Mouse (Mus musculus) lung, adult 2 months (tissue): ENCODE results near the gene Larp1b. TPM values are rescaled to one million over a fixed set of nuclear protein-coding genes. Genes with fewer than 3 reads are reported as not detected.
A peak's percentile ranks its signal among the peaks of the same experiment; 100 is the strongest.
"Not testable (repeated sequence)": the region's sequence is repeated elsewhere in the genome, so short reads cannot be mapped to it uniquely, and the experiment has no call there.

Experiments used
- DNase-seq: peaks from one replicate; pipeline ENCODE4 v3.0.0; 2022
- H3K4me1 ChIP-seq: fragments of 200-500 bp; 2 replicates; pipeline ENCODE4 v1.6.1; 2011; ENCODE audit warnings: low read length; ENCODE audit not compliant: control insufficient read depth, insufficient read depth
- H3K4me3 ChIP-seq: fragments of 200-500 bp; replicated peaks from 2 replicates; pipeline ENCODE3; 2011; ENCODE audit warnings: low read depth, mild to moderate bottlenecking, control low read depth, low read length; ENCODE audit errors: extremely low read depth
- CTCF ChIP-seq: fragments of 200-500 bp; IDR thresholded peaks from 2 replicates; pipeline ENCODE4 v1.5.1; 2011; ENCODE audit warnings: mild to moderate bottlenecking, low read length, control low read depth; ENCODE audit not compliant: insufficient read depth
- POLR2A ChIP-seq: fragments of 200-500 bp; IDR thresholded peaks from 2 replicates; pipeline ENCODE4 v1.6.1; 2011; ENCODE audit warnings: low read depth, mild to moderate bottlenecking, control low read depth, low read length, borderline replicate concordance; ENCODE audit errors: extremely low read depth
- WGBS: fragments of 180-500 bp; shearing (Covaris S2); methylation state at CpG from one replicate; pipeline ENCODE4 v1.1.7; 2018; 5-methylcytosine and 5-hydroxymethylcytosine counted together
- polyA plus RNA-seq: library from polyadenylated mRNA; depleted of rRNA; stranded (reverse); fragments of >200 nt; gene quantifications from 2 replicates; pipeline ENCODE4 v1.2.3, GENCODE M21; 2012; rRNA removed

Gene Larp1b
- 3.7 and 4.4 TPM in 2 replicates for polyA plus RNA-seq

- Histone ChIP-seq H3K4me3 (peak within 1 kb of the TSS; percentile 81), H3K4me1 (no peaks in the 10 kb centered on the region; the same call in 1 of the 2 replicates)
- DNase-seq = peak; percentile 100
- TF ChIP-seq POLR2A (peak; percentile 75; the same call in 1 of the 2 replicates), CTCF (no peak)
- WGBS = under 1% methylated on average over 64 of the region's 66 CpGs
These were observed at the start of gene Larp1b for GRCm38 (mm10) chr3:40949170-40949902. TSS of gene Larp1b (plus strand) at chr3:40949828.

GRCm38 (mm10) chr3:40902443-40902842, 47.2 kb upstream of the Larp1b start, which contains the start of gene 1700034I23Rik:
TSS of gene 1700034I23Rik (minus strand) at chr3:40902543.
- not testable (repeated sequence) for DNase-seq, H3K4me1 ChIP-seq, H3K4me3 ChIP-seq
- 98% methylated on average over 7 of the region's 10 CpGs for WGBS

GRCm38 (mm10) chr3:40938189-40938588, 11.4 kb upstream of the Larp1b start:
- no peaks in the 10 kb centered on the region for H3K4me1 ChIP-seq
- WGBS = 62% methylated on average over 5 of the region's 5 CpGs
- no peak for TF ChIP-seq POLR2A
- TF ChIP-seq CTCF = no peak
- H3K4me3 ChIP-seq = no peak overlapping the region
- DNase-seq = no peak

- TF ChIP-seq POLR2A (no peak), CTCF (no peak)
- no peak overlapping the region for H3K4me3 ChIP-seq
- no peak for DNase-seq
- 95% methylated on average over 4 of the region's 4 CpGs for WGBS
- no peaks in the 10 kb centered on the region for H3K4me1 ChIP-seq
These were observed 11.0 kb upstream of the Larp1b start for GRCm38 (mm10) chr3:40938592-40938991.

- Histone ChIP-seq H3K4me1 (no peaks in the 10 kb centered on the region), H3K4me3 (no peak overlapping the region)
- DNase-seq = no peak
- TF ChIP-seq POLR2A (no peak), CTCF (no peak)
These were observed 10.6 kb upstream of the Larp1b start for GRCm38 (mm10) chr3:40939019-40939418.

DNA sequence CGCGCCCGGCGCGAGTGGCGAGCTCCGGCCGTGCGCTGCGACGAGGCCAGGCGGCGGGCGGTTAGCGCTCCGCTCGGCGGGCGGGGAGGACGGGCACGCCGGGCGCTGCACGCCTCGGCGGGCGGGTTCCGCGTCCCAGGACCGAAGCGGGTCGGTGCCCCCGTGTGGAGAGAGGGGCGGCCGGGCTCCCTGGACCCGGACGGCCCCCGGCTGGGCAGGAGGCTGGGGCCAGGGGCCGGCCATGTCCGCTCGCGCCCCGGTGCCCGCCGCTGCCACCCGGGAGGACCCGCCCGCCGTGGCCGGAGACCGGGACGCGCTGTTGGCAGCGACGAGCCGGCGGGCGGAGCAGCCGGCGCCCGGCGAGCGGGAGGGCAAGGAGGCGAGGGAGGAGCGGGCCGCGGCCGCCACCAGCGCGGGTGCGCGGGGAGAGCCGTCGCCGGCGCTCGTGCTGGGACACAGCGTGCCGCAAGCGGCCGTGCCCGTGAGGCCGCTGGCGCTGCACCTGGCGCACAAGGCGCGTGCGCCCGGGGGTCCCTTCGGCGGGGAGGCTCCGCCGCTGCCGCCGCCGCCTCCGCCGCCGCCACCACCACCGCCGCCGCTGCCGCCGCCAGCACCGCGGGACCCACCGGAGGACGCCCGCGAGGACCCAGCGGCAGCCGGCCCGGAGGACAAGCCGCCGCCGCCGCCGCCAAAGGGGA, 424 bp downstream of the Larp1b start:
- peak overlapping the region; percentile 81 for H3K4me3 ChIP-seq
- no peaks in the 10 kb centered on the region; the same call in 1 of the 2 replicates for H3K4me1 ChIP-seq
- TF ChIP-seq POLR2A (no peak), CTCF (no peak)
- under 1% methylated on average over 96 of the region's 118 CpGs for WGBS
- DNase-seq = no peak

DNA sequence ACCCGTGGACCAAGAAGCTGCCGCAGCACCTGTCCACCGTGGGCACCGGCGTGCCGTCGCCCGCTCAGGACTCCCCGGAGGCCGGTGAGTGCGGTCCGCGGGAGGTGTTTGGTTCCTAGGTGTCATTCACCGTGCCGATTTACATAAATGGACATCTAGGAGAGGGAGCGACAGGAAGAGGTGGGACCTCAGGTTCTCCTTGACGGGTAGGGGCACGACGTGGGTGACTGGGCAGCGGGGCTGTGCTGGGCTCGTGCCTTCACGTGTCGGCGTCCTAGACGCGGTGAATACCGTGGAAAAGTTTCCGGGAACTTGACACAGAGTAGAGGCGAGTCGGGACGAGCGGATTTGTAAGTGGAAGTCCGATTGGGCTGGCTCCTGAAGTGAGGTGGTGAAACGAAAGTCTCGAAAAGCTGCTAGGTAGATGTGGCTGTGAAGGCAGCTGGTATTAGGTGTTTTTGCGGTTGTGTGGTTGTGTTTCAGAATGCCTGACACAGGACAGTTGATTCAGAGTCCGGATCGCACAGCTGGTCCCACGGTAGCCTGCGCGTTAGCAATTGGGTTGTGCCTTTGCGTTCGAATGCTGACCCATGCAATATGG, 1.1 kb downstream of the Larp1b start:
- no peaks in the 10 kb centered on the region; the same call in 1 of the 2 replicates for H3K4me1 ChIP-seq
- peak overlapping the region; percentile 81 for H3K4me3 ChIP-seq
- WGBS = under 1% methylated on average over 43 of the region's 43 CpGs
- TF ChIP-seq CTCF = no peak
- TF ChIP-seq POLR2A = peak; percentile 37; the same call in 1 of the 2 replicates
- peak; percentile 72 for DNase-seq

DNA sequence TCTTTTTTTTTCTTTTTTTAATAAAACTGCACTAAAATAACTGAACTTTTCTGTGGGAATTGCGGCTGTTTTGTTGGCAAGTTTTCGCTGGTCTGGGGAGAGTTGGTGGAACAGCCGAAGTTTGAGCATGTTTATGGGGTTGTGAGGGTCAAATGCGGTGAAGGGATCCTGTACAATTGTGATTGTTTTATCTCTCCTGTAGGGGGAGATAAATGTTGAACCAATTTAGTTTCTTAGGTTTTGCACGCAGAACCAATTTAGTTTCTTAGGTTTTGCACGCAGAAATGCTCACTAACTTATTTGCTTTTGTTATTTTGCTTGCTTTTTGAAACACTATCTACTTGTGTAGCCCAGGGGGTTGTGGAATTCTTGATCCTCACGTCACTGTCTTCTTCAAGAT, 1.7 kb downstream of the Larp1b start:
- H3K4me3 ChIP-seq = peak overlapping the region; percentile 13
- peak; percentile 9 for DNase-seq
- H3K4me1 ChIP-seq = no peaks in the 10 kb centered on the region; the same call in 1 of the 2 replicates
- 10% methylated on average over 7 of the region's 7 CpGs for WGBS
- no peak for TF ChIP-seq CTCF
- TF ChIP-seq POLR2A = no peak

DNA sequence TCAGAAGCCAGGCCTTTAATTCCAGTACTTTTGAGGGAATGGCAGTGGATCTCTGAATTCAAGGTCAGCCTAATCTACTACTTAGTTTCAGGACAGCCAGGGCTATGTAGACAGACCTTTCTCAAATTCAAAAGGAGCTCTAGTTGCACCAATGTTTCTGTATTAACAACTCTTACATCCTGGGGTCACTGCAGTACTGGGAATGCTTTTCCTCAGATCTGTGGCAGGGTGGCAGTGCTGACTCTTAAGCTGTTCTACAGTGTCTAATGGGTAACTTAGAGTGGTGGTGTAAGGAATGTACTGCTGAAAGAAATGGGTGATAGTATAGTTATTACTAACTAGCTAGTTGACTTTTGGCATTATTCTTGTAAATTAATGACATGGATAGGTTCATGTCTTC, 3.0 kb downstream of the Larp1b start:
- TF ChIP-seq POLR2A = no peak
- no peak for TF ChIP-seq CTCF
- DNase-seq = no peak
- Histone ChIP-seq H3K4me3 (no peak overlapping the region), H3K4me1 (no peaks in the 10 kb centered on the region; the same call in 1 of the 2 replicates)

DNA sequence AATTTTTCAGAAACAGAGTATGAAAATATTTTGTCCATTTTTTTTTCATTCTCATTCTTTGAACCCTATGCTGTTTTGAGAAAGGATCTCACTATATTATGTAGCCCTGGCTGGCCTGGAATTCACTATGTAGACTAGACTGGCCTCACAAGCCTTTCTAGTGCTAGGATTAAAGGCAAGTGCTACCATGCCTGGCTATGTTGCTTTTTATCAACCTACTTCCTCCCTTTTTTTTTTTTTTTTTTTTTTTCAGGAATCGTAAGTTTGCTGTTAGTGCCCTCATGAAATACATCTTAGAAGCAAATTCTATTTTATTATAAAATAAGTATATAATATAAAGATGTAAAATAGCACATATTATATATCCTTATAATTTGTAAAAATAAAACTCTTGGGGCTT, 5.2 kb downstream of the Larp1b start:
- TF ChIP-seq CTCF (no peak), POLR2A (no peak)
- DNase-seq = no peak
- no peaks in the 10 kb centered on the region; the same call in 1 of the 2 replicates for H3K4me1 ChIP-seq
- H3K4me3 ChIP-seq = no peak overlapping the region
- 73% methylated on average over 1 of the region's 1 CpGs for WGBS

- Histone ChIP-seq H3K4me1 (no peaks in the 10 kb centered on the region), H3K4me3 (no peak overlapping the region)
- TF ChIP-seq CTCF (no peak), POLR2A (no peak)
- DNase-seq = no peak
These were observed 9.2 kb downstream of the Larp1b start for GRCm38 (mm10) chr3:40958831-40959230.
